Mouse (Mus musculus): Measurements from ENCODE around the gene Lmo3.

Lmo3 gene

GRCm38 (mm10) chr6:138581734-138582505, at the start of gene Lmo3:
Gene Lmo3 (minus strand): TSS chr6:138581968.
- no peak for DNase-seq (ENCODE audit: low read depth, low spot score)

DNA sequence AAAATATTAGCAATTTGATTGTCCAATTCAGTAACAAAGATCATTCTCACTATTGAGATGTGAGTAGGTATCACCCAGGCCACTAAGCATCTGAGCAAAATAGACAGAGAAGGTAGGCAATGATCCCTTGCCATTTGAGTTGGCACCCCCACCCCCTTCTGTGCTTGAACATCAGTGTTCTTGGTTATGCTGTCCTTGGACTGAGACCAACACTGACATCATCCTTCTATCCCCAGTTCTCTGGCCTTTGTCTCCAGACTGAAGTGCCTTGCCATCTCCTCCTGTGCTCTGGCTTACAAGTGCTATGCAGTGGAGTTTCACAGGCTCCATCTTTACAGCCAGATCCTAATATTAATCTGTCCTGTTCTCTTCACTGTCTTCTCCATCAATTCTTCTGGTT, 39.0 kb upstream of the Lmo3 start:
- no peak for DNase-seq (ENCODE audit: low read depth, low spot score)

DNA sequence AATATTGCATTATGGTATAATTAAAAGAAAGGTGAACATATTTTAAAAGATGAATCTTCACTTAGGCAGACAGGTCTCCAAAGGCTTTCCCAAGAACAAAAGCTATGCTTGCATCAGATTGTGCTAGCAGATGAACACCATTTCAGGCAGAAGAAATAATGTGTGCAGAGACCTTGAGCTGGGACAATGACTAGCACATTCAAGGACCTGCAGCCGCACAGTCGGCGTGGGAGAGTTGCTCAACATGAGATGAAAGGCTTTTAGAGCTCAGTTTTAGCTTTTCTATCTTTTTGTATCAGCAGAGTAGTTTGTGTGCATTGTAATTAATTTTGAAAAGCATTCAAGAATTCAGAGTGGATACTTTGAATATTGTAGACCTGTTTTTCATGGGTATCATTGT, 36.6 kb upstream of the Lmo3 start:
- DNase-seq (ENCODE audit: low read depth, low spot score): no peak

DNA sequence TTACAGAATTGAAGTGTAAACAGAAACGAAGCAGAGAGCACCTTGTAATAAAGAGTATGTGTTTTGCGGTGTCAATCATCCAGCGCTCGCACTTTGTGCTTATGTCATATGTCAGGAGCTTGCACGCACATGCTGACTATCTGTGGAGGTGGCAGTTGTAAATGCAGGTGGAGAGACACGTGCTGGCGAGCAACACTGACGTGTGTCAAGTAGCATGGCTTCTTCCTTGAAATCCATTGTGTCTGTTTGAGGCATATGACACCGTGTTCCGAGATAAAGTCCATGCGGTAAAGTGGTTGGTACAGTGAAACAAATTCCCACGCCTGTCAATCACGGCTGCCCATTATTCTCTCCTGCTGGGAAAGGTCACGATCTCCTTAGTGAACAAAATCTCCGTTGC, 15.2 kb upstream of the Lmo3 start:
- DNase-seq (ENCODE audit: low read depth, low spot score): no peak

DNA sequence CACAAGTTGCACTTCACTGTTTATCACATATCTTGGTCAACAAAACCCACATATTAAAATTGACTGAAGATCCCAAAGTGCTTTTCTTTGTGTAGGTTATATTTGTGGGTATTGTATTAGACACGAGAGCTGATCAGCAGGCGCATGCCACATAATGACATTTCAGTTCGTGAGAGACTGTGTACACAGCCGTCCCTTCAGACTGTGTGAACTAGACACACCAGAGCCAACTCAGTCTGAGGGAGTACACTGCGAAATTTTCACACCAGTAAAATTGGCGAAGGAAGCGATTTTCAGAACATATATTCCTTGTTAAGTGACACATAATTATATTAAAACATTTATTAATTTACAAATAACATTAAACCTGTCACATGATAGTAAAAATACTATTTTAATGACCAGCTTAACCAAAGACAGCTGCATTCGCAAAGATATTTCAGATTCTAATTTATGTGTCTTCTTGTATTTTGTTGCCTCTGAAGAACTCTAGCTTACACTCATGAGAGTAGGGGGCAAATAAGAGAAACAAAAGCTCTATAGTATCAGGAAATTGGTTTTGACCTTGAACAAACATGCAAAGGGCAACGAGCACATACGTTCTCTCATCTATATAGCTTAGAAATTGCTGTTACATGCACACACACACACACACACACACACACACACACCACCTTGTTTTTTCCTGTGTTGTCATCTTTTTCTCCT, 14.4 kb upstream of the Lmo3 start:
- DNase-seq (ENCODE audit: low read depth, low spot score): no peak

GRCm38 (mm10) chr6:138583314-138583713, 1.5 kb upstream of the Lmo3 start:
- DNase-seq (ENCODE audit: low read depth, low spot score): no peak

GRCm38 (mm10) chr6:138582506-138583000, 785 bp upstream of the Lmo3 start:
- no peak for DNase-seq (ENCODE audit: low read depth, low spot score)

DNA sequence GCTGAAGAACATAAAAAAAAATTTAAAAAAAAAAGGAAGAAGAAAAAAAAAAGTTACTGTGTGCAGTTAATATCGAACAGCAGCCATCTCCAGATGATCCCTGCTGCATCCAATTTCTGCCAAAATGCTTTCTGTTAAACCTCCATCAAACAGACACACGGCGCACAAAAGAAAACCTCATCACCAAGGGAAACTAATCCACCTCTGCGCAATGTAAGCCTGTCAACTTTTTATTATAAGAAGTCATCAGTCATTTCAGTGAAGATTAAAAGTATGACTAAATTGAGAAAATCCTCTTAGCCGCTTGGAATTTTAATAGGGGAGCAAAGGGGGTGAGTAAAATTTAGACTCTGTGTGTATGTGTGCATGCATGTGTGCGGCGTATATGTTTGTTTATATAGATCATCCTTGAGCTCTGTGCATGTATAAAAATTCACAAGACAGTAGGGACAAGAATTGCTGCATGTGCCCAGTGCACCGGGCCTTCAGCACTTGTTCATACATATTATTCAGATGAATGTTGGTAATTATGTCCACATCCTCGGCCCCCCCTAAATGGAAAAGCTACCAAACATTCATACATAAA, 1.2 kb downstream of the Lmo3 start:
- peak; percentile 11 for DNase-seq (ENCODE audit: low read depth, low spot score)

GRCm38 (mm10) chr6:138563416-138563815, 18.4 kb downstream of the Lmo3 start:
- DNase-seq (ENCODE audit: low read depth, low spot score): no peak

DNA sequence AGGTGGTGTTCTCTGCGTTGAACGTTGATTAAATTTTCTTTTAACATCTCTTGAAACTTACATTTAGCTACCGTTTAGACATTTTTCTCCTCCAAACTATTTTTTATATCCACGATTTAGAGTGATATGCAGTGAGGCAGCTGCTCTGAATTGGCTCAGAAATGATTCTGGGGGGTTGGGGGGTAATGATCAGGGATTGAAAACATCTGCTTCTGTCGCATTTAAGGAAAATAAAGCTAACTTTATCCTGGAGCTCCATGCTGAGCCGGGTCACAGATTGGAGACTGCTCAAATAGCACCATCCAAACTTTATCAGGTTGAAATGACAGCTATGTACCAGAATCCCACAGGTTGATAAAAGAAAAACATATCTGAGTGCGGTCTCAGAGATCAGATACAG, 29.6 kb downstream of the Lmo3 start:
- DNase-seq (ENCODE audit: low read depth, low spot score): no peak

DNA sequence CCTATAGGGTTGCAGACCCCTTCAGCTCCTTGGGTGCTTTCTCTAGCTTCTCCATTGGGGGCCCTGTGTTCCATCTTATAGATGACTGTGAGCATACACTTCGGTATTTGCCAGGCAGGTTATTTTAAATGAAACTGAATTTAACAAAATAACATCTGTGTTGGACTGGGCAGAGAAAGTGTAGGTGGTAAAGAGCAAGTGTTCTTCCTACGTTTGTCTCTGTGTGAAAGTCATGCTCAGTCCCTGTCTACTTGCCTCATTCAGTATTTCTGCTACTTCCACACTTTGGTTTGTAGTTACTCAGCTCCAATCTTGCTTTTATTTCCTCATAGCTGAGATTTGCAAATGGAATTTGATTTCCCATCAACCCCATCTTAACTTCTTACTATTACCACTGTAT, 46.9 kb downstream of the Lmo3 start:
- peak; percentile 61 for DNase-seq (ENCODE audit: low read depth, low spot score)

GRCm38 (mm10) chr6:138506642-138507041, 75.1 kb downstream of the Lmo3 start:
- no peak for DNase-seq (ENCODE audit: low read depth, low spot score)

DNA sequence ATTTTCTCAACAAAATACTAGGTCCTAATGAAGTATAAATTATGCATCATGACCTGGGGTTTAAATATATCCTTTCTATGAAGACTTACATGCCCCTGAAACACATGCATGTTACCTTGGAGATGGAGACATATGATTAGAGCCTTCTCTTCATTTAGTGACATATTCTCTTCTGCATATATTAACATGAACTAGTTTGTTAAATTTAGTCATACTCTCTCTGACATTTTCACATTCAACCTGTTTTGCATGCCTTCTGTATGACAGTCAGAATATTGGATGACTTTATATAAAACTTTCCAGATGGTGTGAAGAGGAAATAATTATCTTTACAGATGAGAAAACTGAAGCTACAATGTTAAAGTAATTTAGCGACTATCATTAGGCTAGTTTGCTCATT, 77.8 kb downstream of the Lmo3 start:
- peak; percentile 12 for DNase-seq (ENCODE audit: low read depth, low spot score)

DNA sequence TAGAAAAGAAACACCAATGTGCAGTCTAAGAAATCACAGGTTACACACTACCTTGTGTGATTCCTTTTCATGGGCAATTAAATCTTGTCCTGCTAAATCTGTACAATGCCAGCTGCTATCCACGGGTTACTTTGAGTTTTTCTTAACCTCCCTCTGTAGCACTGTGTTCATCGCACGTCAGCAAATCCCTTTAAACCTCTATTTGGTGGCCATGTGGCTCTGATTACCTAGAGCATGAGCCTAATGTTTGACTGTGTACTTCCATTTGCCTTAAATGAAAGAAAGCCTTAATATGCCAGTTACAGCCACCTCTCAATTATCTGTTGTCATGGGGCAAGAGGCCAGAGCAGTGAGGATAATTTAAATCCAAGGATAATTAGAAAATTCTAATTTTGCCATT, 98.9 kb downstream of the Lmo3 start:
- no peak for DNase-seq (ENCODE audit: low read depth, low spot score)

DNA sequence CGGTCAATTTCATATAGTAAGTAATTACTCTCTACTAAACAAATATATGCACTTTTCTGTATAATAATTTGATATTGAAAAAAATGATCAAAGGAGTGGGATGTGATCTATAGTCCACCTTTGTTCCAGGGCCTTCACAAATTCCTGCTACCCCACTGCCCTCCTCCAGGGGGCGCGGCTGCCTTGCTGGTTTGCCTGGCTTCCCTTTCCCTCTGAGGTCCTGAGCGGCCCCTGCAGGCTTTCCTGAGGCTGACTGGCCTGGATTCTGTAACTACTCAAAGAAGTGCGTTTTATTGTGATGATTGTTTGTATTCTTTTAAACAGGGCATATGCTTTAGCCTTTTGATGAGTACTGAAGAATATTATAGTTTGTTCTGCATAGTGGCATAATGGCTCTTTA, 104.2 kb downstream of the Lmo3 start:
- peak; percentile 70 for DNase-seq (ENCODE audit: low read depth, low spot score)

DNA sequence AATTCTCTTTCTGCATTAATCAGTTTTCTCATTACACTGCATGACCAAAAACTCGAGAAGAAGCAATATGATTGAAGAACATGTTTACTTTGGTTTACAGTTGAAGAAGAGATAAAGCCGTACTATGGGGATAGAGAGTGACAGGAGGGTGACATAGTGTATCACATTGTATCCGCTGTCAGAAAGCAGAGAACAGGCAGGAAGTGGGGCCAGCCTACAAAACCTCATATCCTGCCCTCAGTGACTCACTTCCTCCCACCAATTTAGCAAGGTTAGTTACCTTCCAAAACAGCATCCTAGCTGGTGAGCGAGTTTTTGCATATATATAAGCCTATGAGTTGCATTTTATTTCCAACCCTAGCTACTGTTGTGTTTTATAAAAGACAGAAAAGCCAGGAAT, 112.6 kb downstream of the Lmo3 start:
- no peak for DNase-seq (ENCODE audit: low read depth, low spot score)

DNA sequence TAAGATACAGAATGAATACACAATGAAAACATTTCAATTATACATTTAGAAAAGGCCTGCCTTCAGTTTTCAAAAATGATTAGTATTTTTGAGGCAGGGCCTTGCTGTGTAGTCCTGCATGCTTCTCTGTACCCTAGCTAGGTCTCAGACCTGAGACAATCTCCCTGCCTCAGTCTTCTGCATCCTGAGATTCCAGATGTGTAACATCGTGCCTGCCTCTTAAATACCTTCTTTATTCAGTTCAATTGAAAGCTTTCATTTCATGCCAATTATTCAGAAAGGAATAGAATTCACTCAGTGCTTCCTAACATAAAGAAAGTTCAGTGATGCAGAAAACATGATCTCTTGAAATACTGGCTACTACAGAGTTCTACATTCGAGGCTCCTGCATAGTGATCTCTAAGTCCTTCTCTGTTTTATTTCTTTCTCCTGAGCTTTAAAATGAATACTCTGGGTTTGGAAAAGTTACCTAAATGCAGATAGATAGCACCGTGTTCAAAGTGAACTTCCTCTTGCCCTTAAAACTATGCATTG, 137.2 kb downstream of the Lmo3 start:
- DNase-seq (ENCODE audit: low read depth, low spot score): no peak

DNA sequence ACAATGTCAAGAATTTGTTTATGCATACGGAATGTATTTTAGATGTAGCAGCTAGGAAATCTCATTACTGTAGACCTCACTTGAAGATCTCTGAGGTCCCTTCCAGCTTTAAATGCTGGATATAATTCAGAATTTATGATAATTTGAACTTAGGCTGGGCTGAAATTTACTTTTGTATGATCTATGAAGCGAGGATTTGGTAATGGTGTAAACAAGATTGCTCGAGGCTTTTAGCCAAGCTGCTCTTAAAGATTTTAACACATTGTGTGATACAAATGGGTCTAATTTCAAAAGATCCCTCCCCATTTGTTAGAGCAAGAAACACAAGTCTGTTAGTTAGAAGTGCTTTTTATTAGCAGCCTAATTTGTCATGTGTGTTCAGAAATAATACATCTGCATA, 144.4 kb downstream of the Lmo3 start:
- no peak for DNase-seq (ENCODE audit: low read depth, low spot score)

DNA sequence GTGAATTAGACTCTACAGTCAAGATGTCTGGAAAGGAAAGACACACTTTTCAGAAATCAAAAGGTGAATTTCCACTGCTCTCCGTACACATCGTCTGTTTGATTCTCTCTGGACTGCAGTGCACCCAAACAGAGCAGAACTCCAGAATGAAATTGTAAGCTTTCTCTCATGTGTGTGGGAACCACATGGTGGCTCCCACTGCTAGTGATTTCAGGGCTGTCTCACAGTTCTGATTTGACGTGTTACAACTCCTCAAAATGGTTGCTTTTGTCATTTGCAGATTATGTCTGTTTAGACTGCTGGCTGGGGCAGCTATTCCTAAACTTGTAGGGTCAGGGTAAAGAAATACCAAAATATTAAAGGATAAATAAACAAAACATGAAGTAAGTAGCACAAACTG, 145.0 kb downstream of the Lmo3 start:
- no peak for DNase-seq (ENCODE audit: low read depth, low spot score)

DNA sequence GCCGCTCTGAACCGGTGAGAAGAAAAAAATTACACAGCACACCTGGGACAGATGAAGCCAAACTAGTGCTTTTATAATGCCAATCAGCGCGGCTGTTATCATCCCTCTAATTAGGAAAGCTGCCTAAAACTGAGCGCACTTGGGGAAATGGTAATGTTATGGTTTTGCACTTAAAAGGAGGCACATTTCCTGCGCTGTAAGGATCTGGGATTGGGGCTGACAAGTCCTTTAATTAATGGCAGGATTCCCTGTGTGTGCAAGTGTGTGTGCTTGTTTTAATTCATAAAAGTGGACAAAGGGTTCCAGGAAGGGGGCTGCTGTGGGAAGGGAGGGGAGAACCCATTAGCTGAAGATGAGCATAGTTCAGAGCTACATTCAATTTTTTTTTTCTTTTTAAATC, 154.4 kb downstream of the Lmo3 start:
- no peak for DNase-seq (ENCODE audit: low read depth, low spot score)

DNA sequence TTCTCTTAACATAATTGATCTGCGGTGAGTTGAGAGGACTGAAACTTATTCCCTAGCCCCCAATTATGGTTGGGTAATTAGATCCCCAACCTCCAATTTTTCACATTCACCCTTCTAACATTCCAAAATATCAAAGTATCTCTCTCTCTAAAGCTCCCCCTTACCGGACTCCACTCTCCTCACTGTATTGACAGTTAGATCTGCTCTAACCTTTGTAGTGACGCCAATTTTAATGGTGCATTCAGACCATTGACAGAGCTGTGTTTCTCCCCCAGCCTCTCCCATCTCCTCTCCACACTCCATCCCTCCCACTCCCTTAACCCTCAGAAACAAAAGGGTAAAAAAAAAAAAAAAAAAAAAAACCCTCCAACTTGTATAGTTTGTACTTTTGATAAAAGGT, 154.9 kb downstream of the Lmo3 start:
- DNase-seq (ENCODE audit: low read depth, low spot score): no peak

DNA sequence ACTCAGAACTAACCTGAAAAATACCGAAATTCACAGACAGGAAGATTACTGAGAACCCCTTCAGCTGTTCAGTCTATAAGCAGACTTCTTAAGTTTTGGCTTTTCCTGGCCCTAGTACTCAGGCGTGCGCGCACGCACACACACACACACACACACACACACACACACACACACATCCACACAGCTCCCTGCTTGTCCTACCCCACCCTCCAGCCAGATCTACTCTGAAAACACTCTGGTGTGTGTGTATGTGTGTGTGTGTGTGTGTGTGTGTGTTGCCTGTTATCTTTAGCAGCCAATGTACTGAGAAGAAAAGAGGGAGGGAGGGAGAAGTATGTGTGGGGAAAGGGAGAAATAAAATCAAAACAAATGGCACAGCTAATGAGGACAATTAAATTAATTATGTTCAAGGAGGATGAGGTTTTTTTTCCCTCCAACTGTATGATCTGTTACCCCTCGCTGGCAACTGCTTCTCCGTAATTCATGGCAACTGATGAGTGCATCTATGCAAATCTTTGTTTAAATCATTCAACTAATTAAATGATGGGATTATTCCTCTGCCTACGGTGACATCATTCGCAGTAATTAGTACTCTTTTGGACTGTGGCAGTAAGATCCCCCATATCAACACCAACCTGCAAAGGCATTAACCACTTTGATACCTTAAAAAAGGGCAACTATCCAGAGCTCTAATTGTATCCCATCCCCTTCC, 157.1 kb downstream of the Lmo3 start:
- DNase-seq (ENCODE audit: low read depth, low spot score): no peak

Measured in brain, adult 2 months (tissue).